In the genomic region with DNA sequence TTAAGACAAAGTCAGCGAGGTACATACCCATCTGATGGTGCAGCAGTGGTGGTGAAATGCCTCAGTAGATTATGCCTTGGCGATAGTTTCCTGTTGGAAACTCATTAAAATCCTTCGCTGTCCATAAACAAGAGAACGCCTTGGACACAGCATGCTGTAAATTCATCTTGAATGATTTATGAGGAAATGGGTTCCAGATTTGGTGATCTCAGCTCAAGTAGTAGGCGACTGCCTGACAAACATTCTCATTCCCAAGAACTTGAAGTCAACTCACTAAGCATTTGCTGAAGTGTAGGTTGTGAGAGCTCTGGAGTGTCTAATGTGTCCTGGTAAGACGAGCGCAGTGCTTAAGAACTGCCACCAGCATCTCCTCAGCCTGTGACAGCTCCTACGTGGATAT, we compare ENCODE assay signal across 17 mouse cellular contexts.
"Had no signal": no experiment of that assay in that cellular context is flagged by ENCODE, and none has a peak within 500 bp of the region (broad histone marks: within the 10 kb centered on the region; RNA-seq: fewer than 3 reads in every experiment).

No protein-coding gene starts in this region.

- H3K4me3 ChIP-seq: kidney, embryonic 15.5 days; liver, embryonic 13.5 days; lung, embryonic 15.5 days; megakaryocyte, embryonic 14.5 days; midbrain, embryonic 15.5 days; neural tube, embryonic 12.5 days had no signal

- H3K4me2 ChIP-seq: kidney, embryonic 15.5 days; liver, embryonic 13.5 days; lung, embryonic 15.5 days; midbrain, embryonic 11.5 days; midbrain, embryonic 15.5 days; neural tube, embryonic 12.5 days had no signal

- H3K36me3 ChIP-seq: kidney, embryonic 15.5 days; liver, embryonic 13.5 days; lung, embryonic 15.5 days; midbrain, embryonic 15.5 days had no signal

- DNase-seq: kidney, postnatal 14 days; left cerebral cortex, postnatal 4 days; liver; liver, embryonic 13.5 days; liver, postnatal 0 days; lung, postnatal 14 days; right cerebral cortex, adult 18-20 months; right cerebral cortex, postnatal 25 days; thymus, postnatal 4 days had no signal

- H3K27me3 ChIP-seq: kidney, embryonic 15.5 days; liver, embryonic 13.5 days; lung, embryonic 15.5 days; megakaryocyte, embryonic 14.5 days; midbrain, embryonic 15.5 days; neural tube, embryonic 12.5 days had no signal

- H3K27ac ChIP-seq: kidney, embryonic 15.5 days; liver, embryonic 13.5 days; lung, embryonic 15.5 days; macrophage; midbrain, embryonic 15.5 days; neural tube, embryonic 12.5 days; stomach, postnatal 0 days had no signal

- ATAC-seq: liver, postnatal 0 days; midbrain, embryonic 15.5 days had no signal

- H3K9ac ChIP-seq: kidney, embryonic 15.5 days; liver, embryonic 13.5 days; liver, postnatal 0 days; lung, embryonic 15.5 days; midbrain, embryonic 15.5 days; neural tube, embryonic 12.5 days had no signal

- H3K9me3 ChIP-seq: kidney, embryonic 15.5 days; liver, embryonic 13.5 days; lung, embryonic 15.5 days; megakaryocyte, embryonic 14.5 days; midbrain, embryonic 15.5 days; neural tube, embryonic 12.5 days had no signal
